Mouse (Mus musculus) kidney, postnatal 36 days (tissue): Measurements from ENCODE around the gene Slc4a4.
"Not testable (repeated sequence)": the region's sequence is repeated elsewhere in the genome, so short reads cannot be mapped to it uniquely, and the experiment has no call there.

Experiments used
- DNase-seq, 2 experiments: peaks; one replicate each; pipeline ENCODE4 v3.0.0; 2021 to 2022; ENCODE audit warnings: mixed read lengths in 2 of 2

Gene Slc4a4

GRCm38 (mm10) chr5:89090131-89090530, 203.5 kb downstream of the Slc4a4 start:
- no peak for DNase-seq

GRCm38 (mm10) chr5:89096371-89096770, 209.8 kb downstream of the Slc4a4 start:
- peak in 1 of 2 experiments; percentile 48 for DNase-seq

- no peak for DNase-seq
These were observed 210.7 kb downstream of the Slc4a4 start for GRCm38 (mm10) chr5:89097291-89097690.

- no peak for DNase-seq
These were observed 211.5 kb downstream of the Slc4a4 start for GRCm38 (mm10) chr5:89098121-89098520.

- DNase-seq: no peak
These were observed 213.3 kb downstream of the Slc4a4 start for GRCm38 (mm10) chr5:89099886-89100285.

GRCm38 (mm10) chr5:89102560-89102959, 215.9 kb downstream of the Slc4a4 start:
- no peak for DNase-seq

GRCm38 (mm10) chr5:89105346-89105745, 218.7 kb downstream of the Slc4a4 start:
- no peak for DNase-seq

GRCm38 (mm10) chr5:89106217-89106616, 219.6 kb downstream of the Slc4a4 start:
- DNase-seq: no peak

GRCm38 (mm10) chr5:89108809-89109208, 222.2 kb downstream of the Slc4a4 start:
- no peak for DNase-seq

- DNase-seq: no peak
These were observed 223.2 kb downstream of the Slc4a4 start for GRCm38 (mm10) chr5:89109832-89110231.

GRCm38 (mm10) chr5:89111987-89112386, 225.4 kb downstream of the Slc4a4 start:
- DNase-seq: not testable (repeated sequence)

GRCm38 (mm10) chr5:89120881-89121280, 234.3 kb downstream of the Slc4a4 start:
- DNase-seq: no peak

- DNase-seq: peak; percentile 77 to 81
These were observed 236.8 kb downstream of the Slc4a4 start for GRCm38 (mm10) chr5:89123270-89123903.

GRCm38 (mm10) chr5:89128210-89128609, 241.6 kb downstream of the Slc4a4 start:
- no peak for DNase-seq

- no peak for DNase-seq
These were observed 249.2 kb downstream of the Slc4a4 start for GRCm38 (mm10) chr5:89135776-89136175.

GRCm38 (mm10) chr5:89140070-89140469, 253.5 kb downstream of the Slc4a4 start:
- DNase-seq: no peak

GRCm38 (mm10) chr5:89141761-89142160, 255.1 kb downstream of the Slc4a4 start:
- no peak for DNase-seq

GRCm38 (mm10) chr5:89146276-89146675, 259.7 kb downstream of the Slc4a4 start:
- DNase-seq: no peak

GRCm38 (mm10) chr5:89147282-89147790, 260.7 kb downstream of the Slc4a4 start:
- peak; percentile 17 to 31 for DNase-seq

GRCm38 (mm10) chr5:89149436-89150040, 262.9 kb downstream of the Slc4a4 start:
- DNase-seq: no peak

GRCm38 (mm10) chr5:89151076-89151475, 264.5 kb downstream of the Slc4a4 start:
- DNase-seq: no peak

- no peak for DNase-seq
These were observed 284.6 kb downstream of the Slc4a4 start for GRCm38 (mm10) chr5:89171025-89171718.

- no peak for DNase-seq
These were observed 303.4 kb downstream of the Slc4a4 start for GRCm38 (mm10) chr5:89190063-89190462.

GRCm38 (mm10) chr5:89194654-89195053, 308.0 kb downstream of the Slc4a4 start:
- no peak for DNase-seq
